ENCODE assay signal across 8 mouse cellular contexts in the genomic region with DNA sequence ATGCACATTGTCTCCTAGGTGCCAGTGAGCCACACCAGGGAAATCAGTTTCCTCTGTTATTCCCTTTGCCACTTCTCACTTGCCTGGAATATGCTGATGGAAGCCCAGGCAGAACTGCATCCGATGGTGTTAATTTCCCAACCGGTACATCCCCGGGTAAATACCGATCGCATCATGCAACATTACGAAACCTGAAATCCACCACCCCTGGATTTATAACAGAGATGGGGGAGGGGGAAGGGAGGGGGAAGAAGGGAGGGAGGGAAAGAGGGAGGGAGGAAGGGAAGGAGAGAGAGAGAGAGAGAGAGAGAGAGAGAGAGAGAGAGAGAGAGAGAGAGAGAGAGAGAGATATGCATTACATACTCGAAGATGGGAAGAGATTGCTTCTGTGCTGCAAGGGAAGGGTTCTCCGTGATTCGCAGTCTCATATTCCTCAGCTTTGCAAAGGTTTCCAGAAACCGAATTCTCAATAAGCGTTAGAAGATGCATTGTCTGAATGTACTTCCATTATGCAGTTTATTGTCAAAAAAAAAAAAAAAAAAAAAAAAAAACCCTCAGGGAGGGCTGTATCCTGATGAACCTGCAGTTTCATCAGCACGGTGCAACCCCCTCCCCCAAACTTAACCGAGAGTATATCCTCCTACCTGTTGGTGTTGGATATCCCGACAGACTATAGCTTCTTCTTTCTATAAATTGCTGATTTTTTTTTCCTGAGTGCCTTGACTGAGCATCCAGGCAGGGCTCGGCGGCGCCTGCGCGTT. TPM values are rescaled to one million over a fixed set of nuclear protein-coding genes. Genes with fewer than 3 reads are reported as not detected.
DNase-seq lines count a peak whose midpoint lies in the region; ATAC-seq and TF ChIP-seq lines count a peak whose summit lies in the region.

No protein-coding gene starts in this region.

- DNase-seq in kidney, postnatal 0 days (ENCODE audit: low spot score): no peak
- DNase-seq in kidney, adult 11 months: no peak
- DNase-seq in cerebellum, adult 18-20 months: peak; percentile 44 to 65
- DNase-seq in frontal cortex, adult 2 months (ENCODE audit: extremely low spot score in 1 of 2, low spot score in 1 of 2): peak; percentile 24 to 52
- DNase-seq in left cerebral cortex, postnatal 14 days (ENCODE audit: low spot score in 2 of 2): peak; percentile 37 to 84
- peak; percentile 39 for DNase-seq in neural tube, embryonic 11.5 days (ENCODE audit: low spot score)
- DNase-seq in urinary bladder, postnatal 36 days (ENCODE audit: low spot score in 2 of 2): no peak
- no peak for DNase-seq in adrenal gland, adult 18-20 months (ENCODE audit: low spot score in 2 of 2)

- ATAC-seq in kidney, postnatal 0 days (replicated peaks; ENCODE audit: low FRiP score, low read depth): no peak
- ATAC-seq in neural tube, embryonic 11.5 days (ENCODE audit: insufficient read depth, low FRiP score, low TSS enrichment): peak; percentile 17

- under 1% methylated on average over 19 of the region's 19 CpGs for WGBS in kidney, postnatal 0 days
- WGBS in neural tube, embryonic 11.5 days: 1% methylated on average over 19 of the region's 19 CpGs

- no peaks in the 10 kb centered on the region for H3K4me1 ChIP-seq in kidney, postnatal 0 days (replicated peaks; ENCODE audit: insufficient read depth, low read length)
- no peaks in the 10 kb centered on the region for H3K4me1 ChIP-seq in neural tube, embryonic 11.5 days (ENCODE audit: control insufficient read depth, insufficient read depth, low read length)

- H3K4me3 ChIP-seq in kidney, postnatal 0 days (replicated peaks; ENCODE audit: low read depth, low read length): peak overlapping the region; percentile 53
- H3K4me3 ChIP-seq in neural tube, embryonic 11.5 days (ENCODE audit: low read depth, low read length): peak overlapping the region; percentile 54

- H3K9ac ChIP-seq in kidney, postnatal 0 days (ENCODE audit: low read depth, low read length): peak overlapping the region; percentile 64
- peak overlapping the region; percentile 79 for H3K9ac ChIP-seq in neural tube, embryonic 11.5 days (ENCODE audit: low read length)

- no peaks in the 10 kb centered on the region for H3K9me3 ChIP-seq in kidney, postnatal 0 days (replicated peaks; ENCODE audit: low read length)
- H3K9me3 ChIP-seq in neural tube, embryonic 11.5 days (ENCODE audit: control insufficient read depth, low read length): no peaks in the 10 kb centered on the region

- no peak for TF ChIP-seq CTCF in kidney, postnatal 0 days (IDR thresholded peaks at IDR 0.05; ENCODE audit: low read depth)

- no peaks in the 10 kb centered on the region for H3K36me3 ChIP-seq in kidney, postnatal 0 days (ENCODE audit: insufficient read depth, low read length)
- H3K36me3 ChIP-seq in neural tube, embryonic 11.5 days (ENCODE audit: control insufficient read depth, insufficient read depth, low read length): no peaks in the 10 kb centered on the region

- no peaks in the 10 kb centered on the region for H3K27me3 ChIP-seq in kidney, postnatal 0 days (ENCODE audit: insufficient read depth, low read length)
- no peaks in the 10 kb centered on the region for H3K27me3 ChIP-seq in neural tube, embryonic 11.5 days (ENCODE audit: control insufficient read depth, insufficient read depth, low read length)

- no peak overlapping the region for H3K27ac ChIP-seq in kidney, postnatal 0 days
- peak overlapping the region; percentile 89 for H3K27ac ChIP-seq in neural tube, embryonic 11.5 days (ENCODE audit: low read depth, low read length)

- intact Hi-C loops in left cerebral cortex, postnatal 14 days (cut with DNase I): loop anchor here (5.0 to 10.0 kb wide), 2 partner anchors 161 to 543 kb away; a partner anchor contains a TSS

- peak overlapping the region; percentile 96 for H3K4me2 ChIP-seq in kidney, postnatal 0 days (ENCODE audit: low read length)
- H3K4me2 ChIP-seq in neural tube, embryonic 11.5 days (ENCODE audit: low read depth): peak overlapping the region; percentile 72

RNA-seq across cellular contexts. Expression of a gene that starts 1.6 kb away (rescaled TPM):
- 0.66 and 0.75 TPM in 2 replicates for polyA plus RNA-seq in kidney, postnatal 0 days (2015; fragmentation: Nextera tagmentation; extraction: Ambion mirVana)
- polyA plus RNA-seq in frontal cortex, adult 2 months (2012; rRNA removed): 29.7 and 31.4 TPM in 2 replicates
- total RNA-seq in left cerebral cortex, postnatal 14 days (2021): 10 to 100 TPM; 51.5 to 55.8 TPM
- polyA plus RNA-seq in neural tube, embryonic 11.5 days (2014; fragmentation: Nextera tagmentation; extraction: Ambion mirVana): 24.8 and 25.1 TPM in 2 replicates
- total RNA-seq in adrenal gland, adult 18-20 months (2021): 1 to 10 TPM; 1.2 to 1.5 TPM

RNA-seq across cellular contexts. Expression of a gene that starts 33.2 kb away (rescaled TPM):
- 110 and 112 TPM in 2 replicates for polyA plus RNA-seq in kidney, postnatal 0 days (2015; fragmentation: Nextera tagmentation; extraction: Ambion mirVana)
- 75.3 and 85.0 TPM in 2 replicates for polyA plus RNA-seq in frontal cortex, adult 2 months (2012; rRNA removed)
- total RNA-seq in left cerebral cortex, postnatal 14 days (2021): 10 to 100 TPM; 40.5 to 40.6 TPM
- polyA plus RNA-seq in neural tube, embryonic 11.5 days (2014; fragmentation: Nextera tagmentation; extraction: Ambion mirVana): 72.3 and 79.0 TPM in 2 replicates
- 10 to 100 TPM; 36.4 to 44.6 TPM for total RNA-seq in adrenal gland, adult 18-20 months (2021)

Comparison
In these comparisons a context has a peak if more than half of its experiments do, and no peak if none do; other contexts are left out.
1. DNase-seq: peak in cerebellum, adult 18-20 months (2 of 2), frontal cortex, adult 2 months (2 of 2), left cerebral cortex, postnatal 14 days (2 of 2) and neural tube, embryonic 11.5 days (single experiment); none in kidney, postnatal 0 days (single experiment), kidney, adult 11 months (single experiment), urinary bladder, postnatal 36 days (0 of 2) and adrenal gland, adult 18-20 months (0 of 2).
2. RNA of a gene that starts 1.6 kb away (polyA plus RNA-seq): 29.7 to 31.4 TPM in frontal cortex, adult 2 months and 24.8 to 25.1 TPM in neural tube, embryonic 11.5 days; 0.66 to 0.75 TPM in kidney, postnatal 0 days; every median in the first group is over 10 times any median in the second.